ENCODE assay signal across 14 mouse cellular contexts in genomic region chr3:37557741-37558479, GRCm38 (mm10).
DNase-seq lines count a peak whose midpoint lies in the region; ATAC-seq and TF ChIP-seq lines count a peak whose summit lies in the region.
"Had no signal": no experiment of that assay in that cellular context is flagged by ENCODE, and none has a peak within 500 bp of the region (broad histone marks: within the 10 kb centered on the region; RNA-seq: fewer than 3 reads in every experiment).

No protein-coding gene starts in this region.

- H3K36me3 ChIP-seq in heart, embryonic 14.5 days (ENCODE audit: control insufficient read depth, insufficient read depth, low read length), result no peaks in the 10 kb centered on the region
- H3K36me3 ChIP-seq in midbrain, embryonic 10.5 days, result peaks cover 2% of the 10 kb centered on the region; the same call in 1 of the 2 replicates
- no peaks in the 10 kb centered on the region for H3K36me3 ChIP-seq in midbrain, embryonic 14.5 days (ENCODE audit: control insufficient read depth, insufficient read depth, low read length)
- H3K36me3 ChIP-seq in liver, embryonic 11.5 days (ENCODE audit: control insufficient read depth, insufficient read depth, low read length), result no peaks in the 10 kb centered on the region
- no peaks in the 10 kb centered on the region for H3K36me3 ChIP-seq in stomach, postnatal 0 days (ENCODE audit: control insufficient read depth, insufficient read depth, low read length)
- H3K36me3 ChIP-seq: midbrain, embryonic 12.5 days had no signal

- TF ChIP-seq EP300 in stomach, postnatal 0 days (optimal IDR thresholded peaks at IDR 0.05), result no peak

- no peak for ATAC-seq in heart, embryonic 14.5 days (ENCODE audit: insufficient number of reproducible peaks, insufficient read depth, low FRiP score, low read depth)
- ATAC-seq in midbrain, embryonic 14.5 days (ENCODE audit: low FRiP score, low TSS enrichment), result no peak
- peak; percentile 68 for ATAC-seq in liver, embryonic 11.5 days (replicated peaks; ENCODE audit: low FRiP score)
- ATAC-seq in stomach, postnatal 0 days (ENCODE audit: low FRiP score, low TSS enrichment), result peak; percentile 89

- no peak overlapping the region for H3K9ac ChIP-seq in heart, embryonic 14.5 days (ENCODE audit: low read length)
- no peak overlapping the region for H3K9ac ChIP-seq in midbrain, embryonic 14.5 days (replicated peaks; ENCODE audit: low read length)
- peak overlapping the region; percentile 37 for H3K9ac ChIP-seq in liver, embryonic 11.5 days (ENCODE audit: low read depth, low read length)
- no peak overlapping the region for H3K9ac ChIP-seq in stomach, postnatal 0 days (ENCODE audit: low read length)
- H3K9ac ChIP-seq: midbrain, embryonic 12.5 days had no signal

- peaks cover 7 to 22% of the 10 kb centered on the region in 2 experiments for H3K4me1 ChIP-seq in heart, embryonic 14.5 days (ENCODE audit: control insufficient read depth in 2 of 2, insufficient read depth in 2 of 2, low read length in 2 of 2)
- H3K4me1 ChIP-seq in midbrain, embryonic 10.5 days, result 0 out of 2 replicates have a peak, but pooled peaks cover 3% of the 10 kb centered on the region
- no peaks in the 10 kb centered on the region for H3K4me1 ChIP-seq in midbrain, embryonic 14.5 days (ENCODE audit: control insufficient read depth, insufficient read depth, low read length)
- H3K4me1 ChIP-seq in liver, embryonic 11.5 days (replicated peaks; ENCODE audit: control insufficient read depth, insufficient read depth, low read length), result peaks cover 54% of the 10 kb centered on the region
- no peaks in the 10 kb centered on the region; the same call in none of the 2 replicates for H3K4me1 ChIP-seq in stomach, postnatal 0 days (replicated peaks; ENCODE audit: control insufficient read depth, insufficient read depth)
- H3K4me1 ChIP-seq: midbrain, embryonic 12.5 days had no signal

- no peak overlapping the region for H3K4me2 ChIP-seq in heart, embryonic 14.5 days (ENCODE audit: low read length)
- no peak overlapping the region for H3K4me2 ChIP-seq in midbrain, embryonic 14.5 days (ENCODE audit: low read length)
- H3K4me2 ChIP-seq in liver, embryonic 11.5 days, result peak overlapping the region; percentile 17; the same call in 1 of the 2 replicates
- H3K4me2 ChIP-seq in stomach, postnatal 0 days (replicated peaks; ENCODE audit: low read depth), result no peak overlapping the region
- H3K4me2 ChIP-seq: midbrain, embryonic 12.5 days had no signal

- WGBS in heart, embryonic 14.5 days, result 39% methylated on average over 4 of the region's 4 CpGs
- WGBS in midbrain, embryonic 10.5 days, result 85% methylated on average over 4 of the region's 4 CpGs
- WGBS in midbrain, embryonic 14.5 days, result 90% methylated on average over 4 of the region's 4 CpGs
- WGBS in liver, embryonic 11.5 days, result 38% methylated on average over 4 of the region's 4 CpGs
- WGBS in stomach, postnatal 0 days, result 60% methylated on average over 4 of the region's 4 CpGs

- H3K27ac ChIP-seq in heart, embryonic 14.5 days (replicated peaks in 1 of 2; ENCODE audit: control insufficient read depth in 1 of 2, insufficient read depth in 1 of 2, low read depth in 2 of 2, low read length in 2 of 2), result peak overlapping the region; percentile 49 to 62; a peak in 3 of 4 replicates
- 0 out of 2 replicates have a peak overlapping the region, but pooled peaks have one; percentile 28 for H3K27ac ChIP-seq in midbrain, embryonic 10.5 days (replicated peaks)
- no peak overlapping the region for H3K27ac ChIP-seq in midbrain, embryonic 14.5 days (replicated peaks; ENCODE audit: low read depth, low read length)
- H3K27ac ChIP-seq in liver, embryonic 11.5 days (ENCODE audit: low read depth, low read length), result peak overlapping the region; percentile 85
- H3K27ac ChIP-seq in stomach, postnatal 0 days (replicated peaks), result peak overlapping the region; percentile 53; the same call in 1 of the 2 replicates
- H3K27ac ChIP-seq: midbrain, embryonic 12.5 days had no signal

- DNase-seq in heart, adult 11 months, result no peak
- DNase-seq in midbrain, embryonic 10.5 days (ENCODE audit: low spot score), result no peak
- no peak for DNase-seq in midbrain, embryonic 14.5 days
- no peak for DNase-seq in liver, embryonic 11.5 days (ENCODE audit: low spot score)
- DNase-seq in stomach, postnatal 0 days (ENCODE audit: low spot score), result peak; percentile 27
- no peak for DNase-seq in retina, embryonic 14.5 days (ENCODE audit: low spot score)
- no peak for DNase-seq in right cerebral cortex, adult 2 months (ENCODE audit: low spot score in 2 of 2)
- DNase-seq: adrenal gland, adult 2 months; kidney, postnatal 36 days; retina, postnatal 1 day; thymus, postnatal 25 days had no signal

- H3K9me3 ChIP-seq in heart, embryonic 14.5 days (ENCODE audit: control insufficient read depth, low read length), result no peaks in the 10 kb centered on the region
- H3K9me3 ChIP-seq in midbrain, embryonic 10.5 days (replicated peaks), result no peaks in the 10 kb centered on the region
- no peaks in the 10 kb centered on the region for H3K9me3 ChIP-seq in midbrain, embryonic 14.5 days (ENCODE audit: control insufficient read depth, low read length)
- no peaks in the 10 kb centered on the region for H3K9me3 ChIP-seq in liver, embryonic 11.5 days (ENCODE audit: control insufficient read depth, low read length)
- H3K9me3 ChIP-seq in stomach, postnatal 0 days (ENCODE audit: control insufficient read depth, low read length), result no peaks in the 10 kb centered on the region
- H3K9me3 ChIP-seq: hindbrain, embryonic 10.5 days; midbrain, embryonic 12.5 days had no signal

- no peak overlapping the region for H3K4me3 ChIP-seq in heart, embryonic 14.5 days (ENCODE audit: control insufficient read depth in 1 of 2, insufficient read depth in 1 of 2, low read depth in 1 of 2, low read length in 2 of 2)
- no peak overlapping the region for H3K4me3 ChIP-seq in midbrain, embryonic 10.5 days
- H3K4me3 ChIP-seq in midbrain, embryonic 14.5 days (replicated peaks; ENCODE audit: low read depth, low read length), result no peak overlapping the region
- no peak overlapping the region for H3K4me3 ChIP-seq in liver, embryonic 11.5 days (ENCODE audit: low read depth, low read length)
- no peak overlapping the region for H3K4me3 ChIP-seq in stomach, postnatal 0 days (ENCODE audit: low read depth, low read length)
- H3K4me3 ChIP-seq: hindbrain, embryonic 10.5 days; midbrain, embryonic 12.5 days had no signal

- no peaks in the 10 kb centered on the region for H3K27me3 ChIP-seq in heart, embryonic 14.5 days (ENCODE audit: control insufficient read depth, insufficient read depth, low read length)
- no peaks in the 10 kb centered on the region for H3K27me3 ChIP-seq in midbrain, embryonic 10.5 days (ENCODE audit: low read depth, poor library complexity, severe bottlenecking)
- no peaks in the 10 kb centered on the region for H3K27me3 ChIP-seq in midbrain, embryonic 14.5 days (ENCODE audit: control insufficient read depth, insufficient read depth, low read length)
- H3K27me3 ChIP-seq in liver, embryonic 11.5 days (replicated peaks; ENCODE audit: control insufficient read depth, insufficient read depth, low read length), result no peaks in the 10 kb centered on the region
- H3K27me3 ChIP-seq in stomach, postnatal 0 days (ENCODE audit: control insufficient read depth, insufficient read depth, low read length), result no peaks in the 10 kb centered on the region
- H3K27me3 ChIP-seq: midbrain, embryonic 12.5 days had no signal

- no peak for TF ChIP-seq CTCF in stomach, postnatal 0 days (IDR thresholded peaks at IDR 0.05; ENCODE audit: low read depth)

Comparison
In these comparisons a context has a peak if more than half of its experiments do, and no peak if none do; other contexts are left out.
1. ATAC-seq: peak in liver, embryonic 11.5 days (single experiment) and stomach, postnatal 0 days (single experiment); none in heart, embryonic 14.5 days (single experiment) and midbrain, embryonic 14.5 days (single experiment).